Mouse (Mus musculus): ENCODE results near the gene Cgref1. TPM values are rescaled to one million over a fixed set of nuclear protein-coding genes. Genes with fewer than 3 reads are reported as not detected.

The Cgref1 gene
- total and polyA plus RNA-seq, 3 experiments, result 0.58 to 2.5 (median 1.5) TPM

- no peak for DNase-seq
These were observed 59.2 kb downstream of the Cgref1 start for GRCm38 (mm10) chr5:30886209-30886608.

Other genes starting within 250 kb of the Cgref1 start
- gene Dpysl5, start 234.0 kb downstream of the Cgref1 start, total RNA-seq (2021), result 1 to 10 TPM in 1 of 2 experiments, under 1 TPM in 1; 0.92 to 2.3 TPM
- gene Dpysl5, start 234.0 kb downstream of the Cgref1 start, polyA plus RNA-seq (2012; rRNA removed), result 0.62 and 0.98 TPM in 2 replicates
- 10 to 100 TPM; 60.0 to 79.0 TPM for gene Mapre3, start 130.9 kb downstream of the Cgref1 start, total RNA-seq (2021)
- gene Mapre3, start 130.9 kb downstream of the Cgref1 start, polyA plus RNA-seq (2012; rRNA removed), result 103 and 134 TPM in 2 replicates
- gene Tmem214, start 77.6 kb downstream of the Cgref1 start, total RNA-seq (2021), result 10 to 100 TPM; 51.9 to 62.2 TPM
- 87.6 and 96.9 TPM in 2 replicates for gene Tmem214, start 77.6 kb downstream of the Cgref1 start, polyA plus RNA-seq (2012; rRNA removed)
- gene Agbl5, start 56.9 kb downstream of the Cgref1 start, total RNA-seq (2021), result 1 to 10 TPM; 7.6 to 9.2 TPM
- 25.3 and 27.5 TPM in 2 replicates for gene Agbl5, start 56.9 kb downstream of the Cgref1 start, polyA plus RNA-seq (2012; rRNA removed)
- gene Ost4, start 37.8 kb downstream of the Cgref1 start, total RNA-seq (2021), result 100 to 1,000 TPM; 256 to 264 TPM
- gene Ost4, start 37.8 kb downstream of the Cgref1 start, polyA plus RNA-seq (2012; rRNA removed), result 120 and 143 TPM in 2 replicates
- gene Emilin1, start 32.2 kb downstream of the Cgref1 start, total RNA-seq (2021), result 10 to 100 TPM; 40.3 to 62.0 TPM
- 64.1 and 75.1 TPM in 2 replicates for gene Emilin1, start 32.2 kb downstream of the Cgref1 start, polyA plus RNA-seq (2012; rRNA removed)
- gene Khk, start 24.2 kb downstream of the Cgref1 start, total RNA-seq (2021), result 10 to 100 TPM; 37.2 to 44.3 TPM
- 43.9 and 60.3 TPM in 2 replicates for gene Khk, start 24.2 kb downstream of the Cgref1 start, polyA plus RNA-seq (2012; rRNA removed)
- gene Preb, start 14.8 kb upstream of the Cgref1 start, total RNA-seq (2021), result 100 to 1,000 TPM; 119 to 126 TPM
- gene Preb, start 14.8 kb upstream of the Cgref1 start, polyA plus RNA-seq (2012; rRNA removed), result 284 TPM in 2 replicates
- gene Tcf23, start 23.1 kb upstream of the Cgref1 start, total RNA-seq (2021), result 1 to 10 TPM; 1.3 TPM
- gene Tcf23, start 23.1 kb upstream of the Cgref1 start, polyA plus RNA-seq (2012; rRNA removed), result 0.77 and 0.78 TPM in 2 replicates
- gene Atraid, start 102.7 kb upstream of the Cgref1 start, total RNA-seq (2021), result 100 to 1,000 TPM; 117 to 125 TPM
- 101 and 114 TPM in 2 replicates for gene Atraid, start 102.7 kb upstream of the Cgref1 start, polyA plus RNA-seq (2012; rRNA removed)
- 10 to 100 TPM; 27.7 to 39.6 TPM for gene Slc5a6, start 103.3 kb upstream of the Cgref1 start, total RNA-seq (2021)
- 88.3 and 93.5 TPM in 2 replicates for gene Slc5a6, start 103.3 kb upstream of the Cgref1 start, polyA plus RNA-seq (2012; rRNA removed)
- gene Cad, start 109.2 kb upstream of the Cgref1 start, total RNA-seq (2021), result 10 to 100 TPM; 17.5 to 33.1 TPM
- 43.2 and 48.0 TPM in 2 replicates for gene Cad, start 109.2 kb upstream of the Cgref1 start, polyA plus RNA-seq (2012; rRNA removed)
- not detected for gene Dnajc5g, start 160.7 kb upstream of the Cgref1 start, total RNA-seq (2021)
- not detected in 2 replicates for gene Dnajc5g, start 160.7 kb upstream of the Cgref1 start, polyA plus RNA-seq (2012; rRNA removed)
- not detected for gene Slc30a3, start 162.6 kb upstream of the Cgref1 start, total RNA-seq (2021)
- gene Slc30a3, start 162.6 kb upstream of the Cgref1 start, polyA plus RNA-seq (2012; rRNA removed), result not detected in 2 replicates
- gene Trim54, start 171.1 kb upstream of the Cgref1 start, total RNA-seq (2021), result not detected
- gene Trim54, start 171.1 kb upstream of the Cgref1 start, polyA plus RNA-seq (2012; rRNA removed), result not detected in 2 replicates
- not detected for gene Ucn, start 193.2 kb upstream of the Cgref1 start, total RNA-seq (2021)
- not detected in 2 replicates for gene Ucn, start 193.2 kb upstream of the Cgref1 start, polyA plus RNA-seq (2012; rRNA removed)
- gene Mpv17, start 208.7 kb upstream of the Cgref1 start, total RNA-seq (2021), result 10 to 100 TPM; 71.0 to 72.1 TPM
- 127 and 137 TPM in 2 replicates for gene Mpv17, start 208.7 kb upstream of the Cgref1 start, polyA plus RNA-seq (2012; rRNA removed)
- gene Gm29609, start 234.3 kb upstream of the Cgref1 start, total RNA-seq (2021), result 1 to 10 TPM; 1.1 to 1.4 TPM
- 0.52 and 0.94 TPM in 2 replicates for gene Gm29609, start 234.3 kb upstream of the Cgref1 start, polyA plus RNA-seq (2012; rRNA removed)
- 10 to 100 TPM; 51.9 to 67.4 TPM for gene Gtf3c2, start 234.6 kb upstream of the Cgref1 start, total RNA-seq (2021)
- gene Gtf3c2, start 234.6 kb upstream of the Cgref1 start, polyA plus RNA-seq (2012; rRNA removed), result 34.8 and 47.8 TPM in 2 replicates
- gene Snx17, start 247.6 kb upstream of the Cgref1 start, total RNA-seq (2021), result 100 to 1,000 TPM in 1 of 2 experiments, 10 to 100 TPM in 1; 85.7 to 115 TPM
- gene Snx17, start 247.6 kb upstream of the Cgref1 start, polyA plus RNA-seq (2012; rRNA removed), result 85.1 and 92.2 TPM in 2 replicates
- 10 to 100 TPM; 39.5 to 45.7 TPM for gene Eif2b4, start 247.8 kb upstream of the Cgref1 start, total RNA-seq (2021)
- gene Eif2b4, start 247.8 kb upstream of the Cgref1 start, polyA plus RNA-seq (2012; rRNA removed), result 26.8 and 35.7 TPM in 2 replicates